Mouse (Mus musculus) layer of hippocampus, postnatal 25 days (tissue): ENCODE data around the gene Klf1. TPM values are rescaled to one million over a fixed set of nuclear protein-coding genes. Genes with fewer than 3 reads are reported as not detected.

Experiments used
- DNase-seq, 2 experiments: peaks; one replicate each; pipeline ENCODE4 v3.0.0; 2022; ENCODE audit warnings: mixed read lengths in 2 of 2, low spot score in 1 of 2; ENCODE audit errors: extremely low spot score in 1 of 2
- total RNA-seq, 2 experiments: library from RNA; stranded (reverse); gene quantifications; 2 replicates each; pipeline ENCODE4 v1.2.3; 2021

Gene Klf1
- total RNA-seq, 2 experiments from 2014 or later: 0.17 TPM; not detected in 1

DNA sequence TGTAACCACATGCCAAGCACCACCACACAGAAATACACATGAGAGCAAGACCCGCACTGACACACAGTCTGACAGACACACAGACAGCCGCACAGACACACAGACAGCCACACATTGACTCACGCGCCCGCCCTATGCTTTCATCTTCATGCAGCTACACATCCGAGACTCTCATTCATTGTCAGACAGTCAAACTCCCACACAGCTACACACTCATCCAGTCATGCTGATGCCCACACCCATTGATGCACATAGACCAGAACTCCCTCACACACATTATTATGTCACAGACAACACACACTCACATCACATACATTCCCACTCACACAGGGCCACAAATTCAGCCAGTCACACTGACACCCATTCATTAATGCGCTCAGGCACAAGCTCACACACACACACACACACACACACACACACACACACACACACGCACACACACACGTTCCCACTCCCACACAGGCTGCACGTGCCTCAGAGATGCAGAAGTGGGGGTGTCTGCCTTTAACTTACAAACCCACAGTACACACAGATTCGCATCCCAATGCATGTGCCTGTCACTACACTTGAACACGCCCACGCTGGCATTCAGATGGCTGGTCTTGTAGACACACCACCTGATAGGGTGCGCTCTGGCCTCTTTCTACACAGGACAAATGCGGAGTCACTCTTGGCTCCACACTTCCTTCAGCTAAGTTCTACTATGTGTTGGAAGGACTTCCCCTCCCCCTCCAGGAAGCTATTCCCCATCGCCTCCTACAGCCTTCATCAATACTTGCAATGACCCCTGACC is 32.2 kb downstream of the Klf1 start:
- no peak for DNase-seq

DNA sequence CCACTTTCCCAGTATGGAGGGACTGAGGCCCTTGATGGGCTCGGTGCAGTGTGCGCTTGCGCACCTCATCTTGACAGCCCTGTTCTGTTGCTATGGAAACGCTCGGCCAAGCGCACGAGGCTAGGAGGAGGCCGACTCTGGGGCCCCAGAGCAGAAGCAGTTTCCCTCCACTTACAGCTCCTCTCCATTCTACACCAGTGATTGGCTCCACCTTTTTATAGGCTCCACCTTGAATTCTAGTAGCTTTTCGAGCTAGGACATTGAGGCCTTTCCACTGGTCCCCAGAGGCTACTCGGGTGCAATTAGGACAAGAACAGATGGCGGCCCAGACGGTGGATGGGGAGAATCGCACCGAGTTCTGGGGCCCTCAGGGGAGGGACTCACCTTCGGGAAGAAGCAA is 33.1 kb downstream of the Klf1 start:
- DNase-seq: no peak

DNA sequence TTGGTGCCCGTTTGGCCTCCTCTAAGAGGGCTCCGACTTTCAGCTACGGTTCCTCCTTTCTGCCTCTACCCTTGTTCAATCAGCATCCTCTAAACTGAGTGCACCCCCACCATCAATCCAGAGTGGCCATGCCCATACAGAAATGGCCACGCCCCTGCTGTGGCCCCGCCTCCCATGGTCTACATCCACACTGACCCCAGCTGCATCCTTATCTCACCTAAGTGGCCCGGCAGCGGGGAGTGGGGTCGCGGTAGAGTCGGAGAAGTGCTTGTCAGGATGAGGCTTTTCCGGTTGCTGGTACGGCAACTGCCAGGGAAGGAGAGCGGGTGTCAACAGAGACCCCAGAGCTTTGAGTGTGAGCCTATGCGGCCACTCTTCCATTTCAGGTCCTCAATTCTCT is 33.8 kb downstream of the Klf1 start:
- no peak for DNase-seq

DNA sequence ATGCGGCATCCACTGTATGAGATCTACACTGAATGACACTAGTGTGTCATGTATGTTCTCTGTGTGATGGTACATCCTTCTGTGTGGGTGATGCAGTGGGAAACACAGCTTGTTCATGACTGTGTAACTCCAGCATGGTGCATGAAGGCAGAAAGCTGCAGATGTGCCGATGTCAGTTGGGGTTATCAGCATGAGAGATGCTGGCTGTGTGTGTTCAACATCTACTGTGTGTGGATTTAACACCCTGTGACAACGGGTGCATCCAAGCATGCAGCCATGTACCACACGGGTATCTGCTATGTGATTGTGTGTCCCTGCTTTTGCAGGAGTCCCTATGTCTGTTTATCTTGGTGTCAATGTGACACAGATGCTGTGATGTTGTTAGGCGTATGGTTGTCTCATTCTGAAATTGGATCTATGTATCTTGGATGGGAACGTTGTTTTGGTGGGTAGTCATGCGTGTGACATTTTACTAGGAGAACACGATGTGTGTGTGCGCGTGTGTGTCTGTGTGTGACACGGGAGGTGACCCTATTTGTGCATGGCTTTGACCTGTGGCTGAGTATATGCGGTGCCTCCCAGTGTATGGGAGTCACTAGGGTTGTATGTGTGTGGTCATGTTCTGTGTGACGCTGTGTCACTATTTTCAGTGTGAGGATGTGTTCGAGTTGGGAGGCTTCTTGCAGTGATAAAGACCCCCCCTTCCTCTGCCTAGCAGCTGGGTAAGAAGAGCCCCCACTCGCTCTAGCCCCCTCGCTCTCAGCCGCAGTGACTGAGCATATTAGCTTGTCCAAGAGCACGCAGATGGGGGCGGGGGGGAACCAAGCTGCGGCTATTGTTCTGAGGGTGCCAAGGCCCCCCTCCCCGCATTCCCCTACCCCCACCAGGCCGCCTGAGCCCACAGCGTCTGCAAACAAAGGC is 34.6 kb downstream of the Klf1 start:
- DNase-seq: no peak

DNA sequence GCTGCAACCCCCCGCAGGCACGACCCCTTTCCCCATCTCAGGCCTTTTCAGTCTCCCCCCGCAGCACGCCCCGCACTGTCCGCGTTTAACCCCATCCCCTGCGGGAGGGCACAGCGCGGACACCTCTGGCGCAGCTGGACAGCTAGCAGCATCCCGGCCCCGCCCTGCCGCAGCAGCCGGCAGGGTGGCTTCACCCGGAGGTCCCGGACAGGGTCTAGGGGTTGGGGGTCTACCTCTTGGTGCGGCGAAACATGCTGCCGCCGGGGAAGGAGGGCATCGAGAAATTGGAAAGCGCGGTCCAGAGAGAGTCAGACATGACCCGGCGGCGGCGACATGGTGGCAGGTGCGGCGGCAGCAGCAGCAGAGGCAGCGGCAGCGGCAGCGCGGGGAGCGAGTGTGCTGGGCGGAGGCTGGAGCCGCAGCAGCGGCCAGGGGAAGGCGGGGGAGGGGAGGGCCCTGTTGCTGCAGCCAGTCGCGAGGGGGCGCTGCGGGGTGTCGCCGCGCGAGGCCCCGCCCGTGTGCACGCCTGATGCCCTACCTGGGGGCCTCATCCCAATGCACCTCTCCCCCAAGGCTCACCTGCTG is 35.3 kb downstream of the Klf1 start, which contains the start of gene Mast1:
Mast1 (minus strand) TSS at position 398 of the 585 bp plus-strand sequence.
- peak; percentile 67 to 78 for DNase-seq

DNA sequence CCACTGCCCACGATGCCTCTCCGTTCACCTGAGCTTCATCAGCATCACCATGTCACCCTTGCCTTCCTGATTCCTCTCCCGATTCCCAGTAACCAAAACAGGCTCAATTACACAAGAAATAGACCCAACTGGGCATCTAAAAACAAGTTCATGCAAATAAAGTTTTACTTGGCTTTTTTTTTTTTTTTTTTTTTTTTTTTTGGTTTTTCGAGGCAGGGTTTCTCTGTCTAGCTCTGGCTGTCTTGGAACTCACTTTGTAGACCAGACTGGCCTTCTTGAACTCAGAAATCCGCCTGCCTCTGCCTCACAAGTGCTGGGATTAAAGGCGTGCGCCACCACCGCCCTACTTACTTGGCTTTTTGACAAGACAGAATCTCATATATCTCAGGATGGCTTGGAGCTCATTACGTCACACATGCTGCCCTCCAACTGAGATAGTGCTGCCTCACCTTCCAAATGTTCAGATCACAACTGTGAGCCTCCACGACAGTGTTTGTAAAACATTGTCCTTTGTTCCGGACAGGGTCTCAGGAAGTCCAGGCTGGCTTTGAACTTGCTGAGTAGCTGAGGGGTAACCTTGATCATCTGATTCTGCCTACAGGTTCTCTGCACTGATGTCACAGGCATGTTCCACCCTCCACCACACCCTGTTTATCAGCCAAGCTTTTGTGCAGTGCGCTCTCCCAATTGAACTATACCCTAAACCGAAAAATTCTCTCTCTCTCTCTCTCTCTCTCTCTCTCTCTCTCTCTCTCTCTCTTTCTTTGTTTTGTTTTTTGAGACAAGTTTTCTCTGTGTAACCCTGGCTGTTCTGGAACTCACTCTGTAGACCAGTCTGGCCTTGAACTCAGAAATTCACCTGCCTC is 36.1 kb downstream of the Klf1 start:
- DNase-seq: no peak

DNA sequence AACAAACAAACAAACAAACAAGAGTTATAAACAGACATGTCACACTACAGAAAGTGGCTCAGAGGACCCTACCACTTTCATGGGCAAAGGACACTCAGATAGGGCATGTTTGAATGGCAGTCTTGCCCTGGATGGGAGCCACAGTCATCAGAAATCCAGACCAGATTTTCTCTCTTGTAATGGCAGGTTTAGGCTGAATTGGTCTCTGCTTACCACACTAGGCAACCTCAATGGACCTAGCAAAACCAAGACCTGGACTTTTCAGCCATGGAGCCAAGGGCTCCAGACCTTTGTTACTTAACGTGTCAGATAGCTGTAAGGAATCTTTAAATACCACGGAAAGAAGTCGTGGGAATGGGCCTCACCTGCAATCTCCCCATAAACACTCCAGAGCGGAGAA is 42.0 kb downstream of the Klf1 start:
- no peak for DNase-seq

DNA sequence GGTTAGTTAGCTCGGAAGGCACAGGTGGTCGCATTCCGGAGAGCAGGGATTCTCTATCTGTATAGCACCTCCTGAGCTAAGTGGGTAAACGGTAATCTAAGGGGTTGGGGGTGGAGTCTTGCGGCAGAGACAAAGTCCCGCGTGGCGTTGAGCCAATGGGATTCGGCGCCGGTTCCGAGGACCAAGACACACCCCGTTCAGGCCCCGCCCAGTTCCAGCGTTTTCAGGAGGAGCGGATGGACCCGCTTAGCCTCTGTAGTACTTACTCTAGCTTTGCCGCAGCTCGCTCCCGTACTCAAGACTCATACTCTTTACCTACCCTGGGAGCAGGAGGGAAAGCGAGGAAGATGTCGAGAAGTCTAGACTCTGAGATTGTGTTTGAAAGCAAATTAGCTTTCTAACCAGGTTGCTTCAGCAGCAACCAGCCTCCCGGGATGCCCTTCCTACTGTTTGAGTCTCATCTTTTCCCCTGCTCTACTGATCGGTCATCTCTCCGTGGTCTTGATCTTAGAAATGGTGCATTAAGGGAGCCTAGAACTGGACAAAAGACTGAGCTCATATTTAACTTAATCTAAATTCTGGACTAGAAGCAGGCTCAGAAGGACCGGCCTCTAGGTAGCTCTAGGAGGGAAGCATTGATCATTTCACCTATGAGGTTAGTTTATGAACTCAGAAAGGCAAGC is 42.9 kb downstream of the Klf1 start:
- peak; percentile 37 to 62 for DNase-seq

DNA sequence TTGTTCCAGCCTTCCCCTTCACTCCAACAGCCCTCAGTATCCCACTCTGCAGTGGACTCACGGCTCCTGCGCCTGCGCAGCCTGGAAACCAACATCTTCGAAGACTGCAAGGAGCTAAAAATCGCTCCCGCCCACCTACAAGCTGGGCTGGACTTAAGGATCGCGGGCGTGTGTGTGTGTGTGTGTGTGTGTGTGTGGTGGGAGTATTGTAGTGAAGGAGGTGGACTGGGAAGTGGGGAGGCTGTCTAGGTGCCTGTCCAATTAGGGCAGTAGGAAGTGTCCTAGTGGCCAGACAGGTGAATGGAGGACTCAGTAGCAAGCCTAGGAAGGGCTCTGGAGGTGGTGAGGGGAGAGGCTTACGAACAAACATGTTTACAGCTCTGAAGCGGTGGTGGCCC is 43.5 kb downstream of the Klf1 start:
- peak in 1 of 2 experiments; percentile 30 for DNase-seq

DNA sequence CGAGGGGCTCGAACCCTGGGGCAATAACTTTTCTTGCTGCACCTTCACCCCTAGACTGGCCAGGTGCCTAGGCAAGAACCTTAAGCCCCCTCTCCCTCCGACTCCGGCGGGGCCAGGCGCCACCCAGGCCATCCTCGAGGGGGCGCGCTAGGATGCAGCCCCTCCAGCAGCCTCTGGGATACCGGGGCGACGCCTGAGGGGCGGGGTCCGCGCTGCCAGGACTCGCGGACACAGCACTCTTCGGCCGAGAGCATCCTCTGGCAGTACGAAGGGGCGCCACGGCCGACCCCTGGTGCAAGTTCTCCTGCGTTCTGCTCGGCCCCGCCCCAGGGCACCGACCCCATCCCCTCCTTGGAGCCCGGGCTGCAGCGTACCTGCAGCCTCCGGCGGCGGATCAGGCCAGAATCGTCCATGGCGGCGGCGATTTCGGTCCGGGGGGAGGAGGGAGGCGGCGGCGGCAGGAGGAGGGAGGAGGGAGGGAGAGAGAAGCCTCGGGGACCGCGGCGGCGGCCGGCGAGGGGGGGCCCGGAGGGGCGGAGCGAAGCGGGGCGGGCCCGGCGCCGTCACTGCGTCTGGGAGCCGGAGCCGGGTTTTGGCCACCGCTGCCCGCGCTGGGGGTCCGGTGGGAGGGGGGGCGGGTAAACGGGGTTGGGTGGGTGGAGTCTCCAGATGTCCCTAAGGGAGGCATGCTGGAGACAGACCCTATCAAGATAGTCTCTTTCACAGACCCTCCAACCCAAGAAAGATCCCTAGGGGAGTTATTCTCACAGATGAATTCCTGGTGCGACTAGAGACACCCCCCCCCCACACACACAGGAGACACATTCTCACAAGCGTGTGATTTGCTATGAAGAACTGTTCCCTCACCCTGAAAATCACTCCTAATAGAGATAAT is 44.2 kb downstream of the Klf1 start:
- DNase-seq: peak in 1 of 2 experiments; percentile 55

DNA sequence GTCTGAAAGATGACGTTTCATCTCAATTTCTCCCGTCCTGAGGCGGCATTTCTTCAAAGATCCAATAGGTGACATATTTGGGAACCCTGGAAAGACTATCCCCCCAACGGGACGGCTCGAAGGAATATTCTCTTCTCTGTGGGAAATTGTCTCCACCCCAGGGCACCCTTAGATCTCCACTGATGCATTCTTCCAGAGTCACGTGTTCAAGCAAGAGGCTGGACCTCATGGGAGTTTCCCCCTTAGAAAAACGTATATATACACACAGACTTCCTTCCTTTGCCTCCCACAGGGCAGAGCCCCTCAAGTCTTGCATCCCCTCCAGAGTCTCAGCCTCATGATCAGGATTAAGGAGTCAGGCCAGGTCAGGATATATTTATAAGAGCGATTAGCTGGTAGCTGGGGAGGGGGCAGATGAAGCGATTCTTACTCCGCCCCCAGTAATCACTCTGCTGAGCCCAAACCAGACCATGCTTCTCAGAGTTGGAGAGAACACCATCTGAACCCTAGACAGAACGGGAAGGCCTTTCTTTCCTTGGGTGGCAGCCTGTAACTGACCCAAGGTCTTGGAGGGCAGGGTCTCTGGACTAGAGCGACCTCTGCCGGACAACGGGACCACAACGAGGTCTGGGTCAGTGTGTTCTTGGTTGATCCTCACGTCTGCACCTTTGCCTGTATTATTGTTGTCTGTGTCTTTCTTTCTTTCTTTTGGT is 45.0 kb downstream of the Klf1 start, which contains the start of gene Rtbdn:
Rtbdn (plus strand) TSS at position 464 of the 713 bp plus-strand sequence.
- DNase-seq: no peak

DNA sequence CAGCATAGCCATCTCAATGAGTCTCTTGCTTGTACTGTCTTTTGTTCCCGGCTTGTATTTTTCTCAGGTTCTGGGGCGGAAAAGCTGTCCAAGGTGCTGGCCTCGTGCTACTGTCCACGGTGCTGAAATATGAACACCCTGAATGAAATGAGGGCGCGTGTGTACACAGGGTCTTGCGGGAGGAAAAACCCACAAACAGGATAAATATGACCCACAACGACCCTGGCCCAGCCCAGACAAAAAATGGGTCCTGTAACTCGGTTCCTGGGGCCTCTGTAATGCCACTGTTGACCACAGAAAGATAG is 45.5 kb downstream of the Klf1 start:
- DNase-seq: no peak

DNA sequence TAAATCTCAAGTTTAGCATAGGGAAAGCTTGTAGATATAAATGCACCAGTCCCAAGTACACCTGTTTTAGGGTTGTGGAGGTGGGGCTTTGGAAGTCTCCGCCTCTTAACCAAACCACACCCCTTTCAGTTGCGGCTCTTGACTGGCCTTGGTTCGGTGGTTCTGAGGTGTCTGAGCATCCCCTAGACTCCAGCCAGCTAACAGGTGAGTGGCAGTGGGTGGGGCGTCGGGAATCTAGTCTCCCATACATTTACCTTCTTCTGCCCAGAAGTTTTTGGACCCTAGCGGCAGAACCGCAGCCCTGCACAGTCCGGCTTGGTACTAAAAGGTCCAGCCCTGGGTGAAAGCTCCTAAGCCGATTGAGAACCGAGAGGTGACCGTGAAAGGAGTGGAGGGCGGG is 48.0 kb downstream of the Klf1 start:
- no peak for DNase-seq

DNA sequence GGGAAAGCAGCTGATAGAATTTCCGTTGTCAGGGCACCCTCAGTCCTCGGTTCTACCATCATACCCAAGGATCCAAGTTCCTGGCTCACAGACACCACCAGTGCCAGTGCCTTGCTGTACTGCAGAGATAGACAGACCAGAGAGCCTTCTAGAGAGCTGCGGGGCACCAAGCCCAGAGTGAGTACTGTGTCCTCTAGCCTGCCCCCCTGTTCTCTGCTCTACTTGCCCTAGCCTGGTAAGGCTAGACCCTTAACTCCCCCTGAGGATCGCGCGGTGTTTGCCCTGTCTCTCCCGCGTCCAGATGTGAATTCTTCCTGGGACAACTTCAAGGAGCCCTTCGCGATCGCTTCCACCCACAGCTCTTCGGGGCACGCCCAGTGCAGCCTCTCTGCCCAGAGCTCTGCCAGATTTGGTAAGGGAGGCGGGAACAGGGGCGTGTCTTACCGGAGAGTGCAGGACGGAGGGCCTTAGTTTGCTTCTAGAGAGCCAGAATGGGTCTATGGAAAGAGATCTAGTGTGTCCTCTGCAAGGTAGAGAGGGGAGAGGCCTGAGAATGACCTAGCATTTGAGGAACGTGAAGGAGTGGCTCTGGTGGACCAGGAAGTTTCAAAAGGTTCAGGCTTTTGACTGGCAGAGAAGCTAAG is 51.0 kb downstream of the Klf1 start:
- no peak for DNase-seq
